Mouse (Mus musculus): ENCODE data around the gene Akr1b7. TPM values are rescaled to one million over a fixed set of nuclear protein-coding genes. Genes with fewer than 3 reads are reported as not detected.
"Not testable (repeated sequence)": the region's sequence is repeated elsewhere in the genome, so short reads cannot be mapped to it uniquely, and the experiment has no call there.

The Akr1b7 gene
- 2.5 and 43.7 TPM in 2 replicates for polyA plus RNA-seq (2015; fragmentation: Nextera tagmentation; extraction: Ambion mirVana)

DNA sequence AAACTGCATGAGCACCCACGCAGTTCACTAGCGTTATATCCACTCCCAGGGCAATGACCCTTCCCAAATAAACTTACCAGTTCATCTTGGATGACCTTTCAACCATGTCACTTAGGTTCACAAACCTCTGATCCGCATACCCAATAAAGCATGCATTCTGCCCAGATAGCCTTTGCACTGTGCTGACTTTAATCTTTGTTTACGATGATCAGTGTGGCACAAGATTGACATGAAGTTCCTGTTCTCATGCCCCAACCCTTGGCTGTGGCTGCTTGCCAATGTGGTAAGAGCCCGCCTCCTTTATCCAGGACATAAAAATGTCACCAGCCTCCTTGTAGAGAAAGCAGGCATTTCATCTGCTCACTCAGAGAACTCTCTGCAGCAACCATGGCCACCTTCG, at the start of gene Akr1b7:
Gene Akr1b7, plus strand, starts transcription at position 312 of the 400 bp plus-strand sequence.
- no peak for ATAC-seq
- WGBS: 48% methylated on average over 6 of the region's 6 CpGs
- Histone ChIP-seq H3K27ac (no peak within 1 kb of the TSS), H3K9me3 (no peaks in the 10 kb centered on the region), H3K4me1 (replicated peaks) (no peaks in the 10 kb centered on the region), H3K36me3 (no peaks in the 10 kb centered on the region), H3K4me3 (replicated peaks) (no peak within 1 kb of the TSS), H3K9ac (no peak within 1 kb of the TSS), H3K4me2 (replicated peaks) (no peak within 1 kb of the TSS), H3K27me3 (replicated peaks) (no peaks in the 10 kb centered on the region)

DNA sequence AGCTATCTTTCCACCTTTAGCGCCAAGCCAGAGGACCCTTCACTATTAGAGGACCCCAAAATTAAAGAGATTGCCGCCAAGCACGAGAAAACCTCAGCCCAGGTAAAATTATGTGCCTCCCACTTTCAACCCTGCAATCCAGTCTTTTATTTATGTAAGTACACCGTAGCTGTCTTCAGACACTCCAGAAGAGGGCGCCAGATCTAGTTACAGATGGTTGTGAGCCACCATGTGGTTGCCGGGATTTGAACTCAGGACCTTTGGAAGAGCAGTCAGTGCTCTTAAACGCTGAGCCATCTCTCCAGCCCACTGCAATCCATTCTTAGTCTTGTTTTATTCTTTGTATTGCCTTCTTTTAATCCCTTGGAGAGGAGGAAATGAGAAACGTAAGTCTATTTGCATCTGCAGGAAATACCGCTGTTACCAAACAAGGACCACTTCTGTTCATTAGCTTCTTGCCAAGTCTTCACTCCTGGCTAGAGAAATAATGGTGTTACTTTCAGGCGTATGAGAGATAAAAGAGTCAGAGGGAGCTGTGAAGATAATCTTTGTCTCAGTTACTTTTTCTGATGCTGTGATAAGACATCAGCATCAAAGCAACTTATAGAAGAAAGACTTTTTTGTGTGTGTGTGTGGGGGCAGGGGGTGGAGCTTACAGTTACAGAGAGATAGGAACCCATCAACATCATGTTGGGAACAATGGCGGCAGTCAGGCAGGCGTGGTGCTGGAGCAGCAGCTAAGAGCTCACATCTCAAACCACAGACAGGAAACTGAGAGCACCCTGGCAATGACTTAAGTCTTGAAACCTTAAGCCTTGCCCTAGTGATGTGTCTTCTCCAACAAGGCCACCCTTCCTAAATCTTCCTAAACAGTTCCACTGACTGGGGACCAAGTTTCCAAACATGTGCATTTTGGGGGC, 47.7 kb upstream of the Akr1b7 start:
- H3K9me3 ChIP-seq: no peaks in the 10 kb centered on the region
- H3K27me3 ChIP-seq (replicated peaks): no peaks in the 10 kb centered on the region
- no peak overlapping the region for H3K9ac ChIP-seq
- H3K36me3 ChIP-seq: no peaks in the 10 kb centered on the region
- H3K4me2 ChIP-seq (replicated peaks): no peak overlapping the region
- WGBS: 84% methylated on average over 12 of the region's 12 CpGs
- ATAC-seq: no peak
- H3K27ac ChIP-seq: no peak overlapping the region
- H3K4me1 ChIP-seq (replicated peaks): no peaks in the 10 kb centered on the region
- no peak overlapping the region for H3K4me3 ChIP-seq (replicated peaks)

DNA sequence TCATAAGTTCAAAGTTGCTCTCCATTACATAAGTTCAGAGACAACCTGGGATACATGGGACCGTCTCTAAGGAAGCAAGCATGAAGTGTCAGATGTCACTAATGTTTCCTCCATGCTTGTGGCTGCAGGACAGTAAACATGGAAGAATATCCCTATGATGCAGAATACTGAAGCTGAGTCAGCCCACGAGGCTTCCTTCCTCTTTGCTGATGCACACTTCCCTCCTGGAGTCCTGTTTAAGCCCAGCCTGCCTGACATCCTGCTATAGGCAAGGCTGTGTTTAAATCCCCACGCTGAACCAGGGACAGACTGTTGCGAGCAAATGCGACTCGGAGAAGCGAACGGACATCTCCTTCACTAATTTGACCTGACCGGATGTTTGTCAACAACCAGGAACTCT, 44.1 kb upstream of the Akr1b7 start:
- Histone ChIP-seq H3K4me3 (replicated peaks) (no peak overlapping the region), H3K4me2 (replicated peaks) (no peak overlapping the region), H3K9ac (no peak overlapping the region), H3K4me1 (replicated peaks) (no peaks in the 10 kb centered on the region), H3K27me3 (replicated peaks) (no peaks in the 10 kb centered on the region), H3K36me3 (no peaks in the 10 kb centered on the region), H3K27ac (no peak overlapping the region), H3K9me3 (no peaks in the 10 kb centered on the region)
- WGBS: 75% methylated on average over 9 of the region's 9 CpGs
- no peak for ATAC-seq

DNA sequence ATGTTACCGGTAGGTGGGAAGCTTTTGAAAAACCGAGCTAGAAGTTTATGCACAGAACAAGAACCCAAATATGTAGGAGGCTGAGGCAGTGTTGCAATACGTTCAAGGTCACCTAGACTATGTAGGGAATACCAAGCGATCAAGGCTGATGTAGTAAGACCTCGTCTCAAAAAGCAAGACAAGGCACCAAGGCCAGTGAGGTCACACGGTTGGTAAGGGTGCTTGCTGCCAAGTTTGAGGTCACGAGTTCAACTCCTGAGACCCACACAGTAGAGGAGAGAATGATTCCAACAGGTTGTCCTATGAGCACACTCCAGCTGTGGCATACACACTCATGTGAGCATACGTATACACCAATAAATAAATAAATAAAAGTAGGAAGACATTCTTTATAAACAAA, 42.1 kb upstream of the Akr1b7 start:
- WGBS: 79% methylated on average over 8 of the region's 8 CpGs
- H3K9ac ChIP-seq: no peak overlapping the region
- no peaks in the 10 kb centered on the region for H3K36me3 ChIP-seq
- H3K27me3 ChIP-seq (replicated peaks): no peaks in the 10 kb centered on the region
- no peak overlapping the region for H3K4me3 ChIP-seq (replicated peaks)
- H3K4me2 ChIP-seq (replicated peaks): no peak overlapping the region
- H3K9me3 ChIP-seq: no peaks in the 10 kb centered on the region
- H3K27ac ChIP-seq: no peak overlapping the region
- H3K4me1 ChIP-seq (replicated peaks): no peaks in the 10 kb centered on the region
- ATAC-seq: no peak

DNA sequence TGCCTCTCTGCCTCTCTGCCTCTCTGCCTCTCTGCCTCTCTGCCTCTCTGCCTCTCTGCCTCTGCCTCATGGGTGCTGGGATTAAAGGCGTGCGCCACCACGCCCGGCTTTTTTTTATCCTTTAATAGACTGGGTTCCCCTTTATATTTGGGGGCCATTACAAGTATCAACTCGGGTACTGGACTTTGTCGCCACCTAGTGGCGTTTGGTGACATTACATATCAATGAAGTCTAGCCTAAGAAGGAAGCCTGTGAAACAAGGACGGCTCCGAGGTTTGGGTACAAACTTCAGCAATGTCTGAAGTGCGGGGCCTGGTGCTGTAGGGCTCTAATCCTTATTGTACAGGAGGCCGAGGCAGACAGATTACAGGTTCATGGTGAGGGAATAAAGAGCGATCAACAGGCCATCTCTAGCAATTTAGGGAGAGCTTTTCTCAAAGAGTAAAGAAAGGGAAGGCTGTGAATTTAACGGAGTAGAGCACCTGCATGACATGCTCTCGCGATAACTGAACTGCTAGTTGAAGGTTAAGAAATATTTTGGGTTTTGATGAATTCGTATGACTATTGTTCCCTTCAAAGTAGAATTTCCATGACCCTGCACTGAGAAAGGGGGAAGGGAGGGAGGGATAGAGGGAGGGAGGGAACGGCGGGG, 40.3 kb upstream of the Akr1b7 start:
- peak; percentile 47 for ATAC-seq
- Histone ChIP-seq H3K4me2 (replicated peaks) (peak overlapping the region; percentile 51), H3K27ac (no peak overlapping the region), H3K4me1 (replicated peaks) (no peaks in the 10 kb centered on the region), H3K9ac (no peak overlapping the region), H3K27me3 (replicated peaks) (no peaks in the 10 kb centered on the region), H3K4me3 (replicated peaks) (no peak overlapping the region), H3K36me3 (no peaks in the 10 kb centered on the region), H3K9me3 (no peaks in the 10 kb centered on the region)
- WGBS: 25% methylated on average over 18 of the region's 18 CpGs

DNA sequence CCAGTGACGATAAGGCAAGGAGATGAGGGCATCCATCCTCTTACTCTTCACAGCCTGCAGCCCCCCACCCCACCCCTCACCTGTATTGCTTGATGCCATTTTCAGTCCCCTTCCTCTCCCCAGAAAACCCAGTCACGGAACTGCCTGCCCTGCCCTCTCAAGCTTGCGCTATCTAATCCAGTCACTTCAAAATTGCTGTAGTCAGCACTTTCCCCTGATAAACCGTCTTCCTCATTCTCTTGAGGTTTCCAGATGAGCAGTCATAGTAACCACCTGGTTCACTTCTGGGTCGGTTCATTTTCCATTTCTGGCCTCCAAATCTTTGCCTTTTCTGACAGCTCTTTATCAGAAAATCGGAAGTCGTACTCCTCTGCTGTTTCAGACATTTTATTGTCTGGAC, 38.3 kb upstream of the Akr1b7 start:
- Histone ChIP-seq H3K9me3 (no peaks in the 10 kb centered on the region), H3K9ac (no peak overlapping the region), H3K27ac (no peak overlapping the region), H3K27me3 (replicated peaks) (no peaks in the 10 kb centered on the region), H3K4me2 (replicated peaks) (no peak overlapping the region), H3K4me3 (replicated peaks) (no peak overlapping the region), H3K4me1 (replicated peaks) (no peaks in the 10 kb centered on the region), H3K36me3 (no peaks in the 10 kb centered on the region)
- 83% methylated on average over 7 of the region's 7 CpGs for WGBS
- ATAC-seq: no peak

DNA sequence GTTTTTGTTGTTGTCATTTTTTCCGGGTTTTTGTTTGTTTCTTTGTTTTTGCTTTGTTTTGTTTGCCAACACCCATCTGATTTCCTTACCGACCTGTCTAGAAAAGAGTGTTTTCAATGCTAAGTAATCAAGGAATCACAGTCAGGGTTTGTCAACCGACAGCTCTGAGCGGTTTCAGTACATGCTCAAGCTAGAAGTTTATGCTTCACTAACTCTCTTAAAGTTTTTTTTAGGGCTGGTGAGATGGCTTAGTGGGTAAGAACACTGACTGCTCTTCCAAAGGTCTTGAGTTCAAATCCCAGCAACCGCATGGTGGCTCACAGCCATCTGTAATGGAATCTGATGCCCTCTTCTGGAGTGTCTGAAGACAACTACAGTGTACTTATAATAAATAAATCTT, 36.2 kb upstream of the Akr1b7 start:
- ATAC-seq; H3K4me3 ChIP-seq (replicated peaks); H3K27ac ChIP-seq; H3K9ac ChIP-seq; H3K9me3 ChIP-seq; H3K36me3 ChIP-seq; H3K4me2 ChIP-seq (replicated peaks); H3K4me1 ChIP-seq (replicated peaks); H3K27me3 ChIP-seq (replicated peaks): not testable (repeated sequence)
- whole genome bisulfite sequencing: 83% methylated on average over 5 of the region's 5 CpGs

DNA sequence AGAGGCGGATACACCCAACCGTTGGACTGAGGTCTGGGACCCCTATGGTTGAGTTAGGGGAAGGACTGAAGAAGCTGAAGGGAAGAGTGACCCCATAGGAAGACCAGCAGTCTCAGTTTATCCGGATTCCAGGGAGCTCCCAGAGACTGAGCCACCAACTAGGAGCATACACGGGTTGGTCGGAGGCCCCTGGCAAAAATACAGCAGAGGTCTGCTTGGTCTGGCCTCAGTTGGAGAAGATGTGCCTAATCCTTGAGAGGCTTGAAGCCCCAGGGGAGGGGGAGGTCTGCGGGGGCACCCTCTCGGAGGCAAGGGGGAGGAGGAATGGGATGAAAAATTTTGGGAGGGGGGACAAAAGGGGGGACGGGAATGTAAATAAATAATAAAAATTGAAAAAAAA, 28.7 kb upstream of the Akr1b7 start:
- Histone ChIP-seq H3K9me3 (no peaks in the 10 kb centered on the region), H3K4me2 (replicated peaks) (no peak overlapping the region; the same call in 1 of the 2 replicates), H3K27ac (no peak overlapping the region), H3K4me1 (replicated peaks) (peaks cover 7% of the 10 kb centered on the region), H3K9ac (no peak overlapping the region), H3K27me3 (replicated peaks) (no peaks in the 10 kb centered on the region), H3K36me3 (no peaks in the 10 kb centered on the region), H3K4me3 (replicated peaks) (no peak overlapping the region)
- ATAC-seq: no peak
- 46% methylated on average over 8 of the region's 8 CpGs for WGBS

DNA sequence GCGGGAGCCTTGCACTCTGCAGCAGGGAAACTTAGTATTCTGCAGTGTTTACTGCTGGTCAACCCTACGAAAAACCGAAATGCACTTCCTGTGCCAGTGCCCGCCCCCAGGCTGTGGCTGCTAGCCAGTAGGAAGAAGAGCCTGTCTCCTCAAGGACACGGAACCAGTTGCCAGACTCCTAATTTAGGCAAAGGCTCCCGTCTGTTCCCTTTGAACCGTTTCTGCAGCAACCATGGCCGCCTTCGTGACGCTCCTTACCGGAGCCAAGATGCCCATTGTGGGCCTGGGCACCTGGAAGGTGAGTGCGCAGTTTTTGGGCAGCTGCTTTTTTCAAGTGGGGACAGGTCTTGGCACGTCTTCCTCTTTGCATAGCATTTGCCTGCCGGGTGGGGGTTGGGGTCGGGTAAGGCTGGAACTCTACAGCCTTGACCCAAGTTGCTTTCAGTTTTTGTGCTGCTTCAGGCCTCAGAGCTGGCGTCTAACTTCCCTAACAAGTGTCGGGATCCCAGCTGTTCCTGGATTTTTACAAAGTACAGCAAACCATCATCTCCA, 27.9 kb upstream of the Akr1b7 start, which contains the start of gene Akr1b10:
Gene Akr1b10, plus strand, starts transcription at position 109 of the 552 bp plus-strand sequence.
- Histone ChIP-seq H3K9ac (peak within 1 kb of the TSS; percentile 43), H3K27ac (peak within 1 kb of the TSS; percentile 77), H3K36me3 (no peaks in the 10 kb centered on the region), H3K4me2 (replicated peaks) (peak within 1 kb of the TSS; percentile 82), H3K4me1 (replicated peaks) (peaks cover 7% of the 10 kb centered on the region), H3K4me3 (replicated peaks) (peak within 1 kb of the TSS; percentile 52), H3K9me3 (no peaks in the 10 kb centered on the region), H3K27me3 (replicated peaks) (no peaks in the 10 kb centered on the region)
- peak; percentile 73 for ATAC-seq
- WGBS: 1% methylated on average over 17 of the region's 17 CpGs

DNA sequence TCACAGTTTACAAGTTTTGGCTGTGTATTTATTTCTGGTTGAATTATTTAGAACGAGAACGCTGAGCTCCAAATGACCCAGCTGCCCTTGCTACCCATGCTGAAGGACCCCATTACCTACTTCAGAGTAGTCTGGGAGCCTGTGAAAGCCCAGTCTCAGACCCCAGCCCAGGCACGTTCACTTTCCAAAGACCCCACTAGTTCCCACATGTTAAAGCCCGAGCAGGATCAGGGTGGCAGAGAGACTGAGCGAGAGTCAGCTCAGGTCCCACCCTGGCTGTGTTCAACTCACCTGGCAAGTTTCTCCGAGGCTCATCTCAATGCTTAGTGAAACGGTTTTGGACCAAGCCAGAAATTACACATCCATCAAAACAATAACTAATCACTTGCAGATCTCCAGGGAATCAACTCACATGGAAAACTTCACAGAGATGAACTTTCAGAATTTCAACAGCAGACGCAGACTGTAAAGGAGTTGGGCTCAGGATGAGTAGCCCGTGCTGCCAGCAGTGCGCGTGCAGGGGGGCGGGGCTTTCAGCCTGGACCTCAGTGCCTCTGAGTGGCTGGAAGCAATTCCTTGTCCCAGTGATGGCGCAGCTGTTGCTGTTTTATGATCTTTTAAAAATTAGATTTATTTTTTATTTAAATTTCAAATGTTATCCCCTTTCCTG, 27.3 kb upstream of the Akr1b7 start:
- H3K4me2 ChIP-seq (replicated peaks): peak overlapping the region; percentile 82
- ATAC-seq: peak; percentile 88
- WGBS: 3% methylated on average over 13 of the region's 13 CpGs
- H3K9ac ChIP-seq: peak overlapping the region; percentile 43
- H3K4me3 ChIP-seq (replicated peaks): peak overlapping the region; percentile 52
- H3K36me3 ChIP-seq: no peaks in the 10 kb centered on the region
- H3K27ac ChIP-seq: peak overlapping the region; percentile 77
- H3K4me1 ChIP-seq (replicated peaks): peaks cover 7% of the 10 kb centered on the region
- no peaks in the 10 kb centered on the region for H3K9me3 ChIP-seq
- no peaks in the 10 kb centered on the region for H3K27me3 ChIP-seq (replicated peaks)

DNA sequence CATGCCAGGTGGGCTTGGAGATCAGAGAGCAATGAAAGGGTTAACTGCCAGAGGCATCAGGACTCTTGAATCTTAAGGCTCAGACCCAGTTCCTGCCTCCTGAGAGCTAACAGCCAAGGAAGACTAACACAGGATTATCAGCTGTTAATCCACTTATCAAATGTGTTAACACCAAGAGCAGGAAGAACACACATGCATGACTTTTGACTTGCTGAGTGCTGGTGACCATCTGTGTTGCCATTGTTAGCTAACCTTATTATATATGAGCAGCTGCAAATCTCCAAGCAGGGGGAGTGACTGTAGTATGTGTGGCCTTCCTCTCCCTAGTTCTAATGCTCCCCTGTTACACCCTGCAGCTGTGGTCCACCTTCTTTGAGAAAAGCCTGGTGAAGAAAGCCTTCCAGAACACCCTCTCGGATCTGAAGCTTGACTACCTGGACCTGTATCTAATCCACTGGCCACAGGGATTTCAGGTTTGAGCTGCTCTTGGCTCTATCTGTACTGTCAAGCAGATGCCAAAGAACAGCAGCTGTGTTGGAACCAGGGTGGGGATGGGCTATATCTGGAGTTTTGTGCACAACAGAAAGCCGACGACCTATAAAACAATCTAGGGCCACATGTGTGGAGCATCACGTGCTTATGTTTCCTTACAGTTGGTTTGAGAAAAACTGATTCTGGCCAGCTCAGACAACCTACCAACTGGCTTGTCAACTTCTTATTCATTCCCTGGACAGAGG, 23.5 kb upstream of the Akr1b7 start:
- H3K4me3 ChIP-seq (replicated peaks): no peak overlapping the region
- no peak for ATAC-seq
- 78% methylated on average over 4 of the region's 4 CpGs for WGBS
- peaks cover 4% of the 10 kb centered on the region for H3K4me1 ChIP-seq (replicated peaks)
- H3K9me3 ChIP-seq: no peaks in the 10 kb centered on the region
- 0 out of 2 replicates have a peak, but pooled peaks cover 3% of the 10 kb centered on the region for H3K36me3 ChIP-seq
- H3K27me3 ChIP-seq (replicated peaks): no peaks in the 10 kb centered on the region
- no peak overlapping the region for H3K4me2 ChIP-seq (replicated peaks)
- H3K9ac ChIP-seq: no peak overlapping the region
- no peak overlapping the region for H3K27ac ChIP-seq
